In the genomic region with DNA sequence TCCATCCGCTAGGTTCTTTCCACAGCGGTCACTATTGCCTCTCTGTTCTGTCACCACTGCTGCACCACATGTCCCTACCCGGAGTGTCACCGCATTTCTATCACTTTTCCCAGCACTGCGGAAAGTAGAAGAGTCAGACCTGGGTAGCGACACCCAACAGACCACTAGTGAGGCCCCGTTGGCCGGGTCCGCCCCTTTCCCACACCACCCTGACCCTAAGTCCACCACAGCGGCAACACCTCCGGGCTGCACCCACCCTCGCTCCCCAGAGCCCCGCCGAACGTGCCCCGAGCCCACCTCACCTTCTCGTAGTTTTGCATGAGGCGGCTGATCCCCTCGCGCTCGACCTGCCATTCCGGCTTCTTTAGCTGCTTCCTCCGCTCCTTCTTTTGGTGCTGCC, we compare ENCODE assay signal across 8 mouse cellular contexts. TPM values are rescaled to one million over a fixed set of nuclear protein-coding genes. Genes with fewer than 3 reads are reported as not detected.
DNase-seq lines count a peak whose midpoint lies in the region; ATAC-seq and TF ChIP-seq lines count a peak whose summit lies in the region.

No protein-coding gene starts in this region.

- peaks cover 2% of the 10 kb centered on the region for H3K4me1 ChIP-seq in heart, adult 2 months (ENCODE audit: control insufficient read depth, insufficient read depth, low read length)
- peaks cover 13% of the 10 kb centered on the region for H3K4me1 ChIP-seq in embryonic facial prominence, embryonic 14.5 days (ENCODE audit: control insufficient read depth, insufficient read depth, low read length)
- H3K4me1 ChIP-seq in intestine, postnatal 0 days (replicated peaks; ENCODE audit: control insufficient read depth, insufficient read depth, low read length), result peaks cover 5% of the 10 kb centered on the region; the same call in 1 of the 2 replicates

- peaks cover 22% of the 10 kb centered on the region for H3K79me3 ChIP-seq in C2C12 (ENCODE audit: low read depth)

- WGBS in heart, adult 2 months, result 2% methylated on average over 23 of the region's 23 CpGs
- 1% methylated on average over 22 of the region's 23 CpGs for WGBS in embryonic facial prominence, embryonic 14.5 days
- under 1% methylated on average over 23 of the region's 23 CpGs for WGBS in intestine, postnatal 0 days

- no peaks in the 10 kb centered on the region; the same call in 1 of the 2 replicates for H3K79me2 ChIP-seq in heart, adult 2 months (replicated peaks; ENCODE audit: control insufficient read depth, insufficient read depth, low read length)
- peaks cover 53% of the 10 kb centered on the region for H3K79me2 ChIP-seq in C2C12 (ENCODE audit: control insufficient read depth, insufficient read depth)

- TF ChIP-seq EP300 in heart, adult 2 months (IDR thresholded peaks at IDR 0.05; ENCODE audit: insufficient read depth, low read depth, low read length), result no peak

- peak overlapping the region; percentile 64 for H3K9ac ChIP-seq in heart, adult 2 months (ENCODE audit: low read depth, low read length)
- H3K9ac ChIP-seq in embryonic facial prominence, embryonic 14.5 days (ENCODE audit: low read depth, low read length), result peak overlapping the region; percentile 79
- H3K9ac ChIP-seq in intestine, postnatal 0 days (ENCODE audit: low read depth, low read length), result peak overlapping the region; percentile 60

- no peaks in the 10 kb centered on the region for H3K27me3 ChIP-seq in heart, adult 2 months (ENCODE audit: control insufficient read depth, insufficient read depth, low read length)
- H3K27me3 ChIP-seq in C2C12 (ENCODE audit: control insufficient read depth, insufficient read depth, insufficient read length), result no peaks in the 10 kb centered on the region
- no peaks in the 10 kb centered on the region for H3K27me3 ChIP-seq in embryonic facial prominence, embryonic 14.5 days (replicated peaks; ENCODE audit: control insufficient read depth, insufficient read depth, low read length)
- H3K27me3 ChIP-seq in intestine, postnatal 0 days (replicated peaks; ENCODE audit: control insufficient read depth, insufficient read depth, low read length), result no peaks in the 10 kb centered on the region

- H3K4me2 ChIP-seq in embryonic facial prominence, embryonic 14.5 days (ENCODE audit: low read depth, low read length), result peak overlapping the region; percentile 92
- peak overlapping the region; percentile 97 for H3K4me2 ChIP-seq in intestine, postnatal 0 days (replicated peaks; ENCODE audit: low read depth)

- TF ChIP-seq CTCF in heart, adult 2 months (IDR thresholded peaks at IDR 0.05), result no peak
- TF ChIP-seq CTCF in C2C12 (IDR thresholded peaks at IDR 0.05; ENCODE audit: control insufficient read depth, insufficient read depth, insufficient read length), result no peak
- TF ChIP-seq CTCF in intestine, postnatal 0 days (IDR thresholded peaks at IDR 0.05; ENCODE audit: low read depth), result no peak

- ATAC-seq in embryonic facial prominence, embryonic 14.5 days (ENCODE audit: low read depth), result peak; percentile 19; the same call in 1 of the 2 replicates
- ATAC-seq in intestine, postnatal 0 days, result peak; percentile 34
- peak; percentile 58; the same call in 1 of the 2 replicates for ATAC-seq in monocyte, adult 5-6 weeks (replicated peaks; ENCODE audit: insufficient number of reproducible peaks, low FRiP score, low TSS enrichment, poor library complexity, severe bottlenecking)

- H3K36me3 ChIP-seq in heart, adult 2 months (ENCODE audit: control insufficient read depth, insufficient read depth, low read length), result no peaks in the 10 kb centered on the region
- peaks cover 3% of the 10 kb centered on the region for H3K36me3 ChIP-seq in C2C12 (ENCODE audit: control insufficient read depth, insufficient read depth)
- H3K36me3 ChIP-seq in embryonic facial prominence, embryonic 14.5 days (ENCODE audit: control insufficient read depth, insufficient read depth, low read length), result no peaks in the 10 kb centered on the region
- H3K36me3 ChIP-seq in intestine, postnatal 0 days (ENCODE audit: control insufficient read depth, insufficient read depth), result no peaks in the 10 kb centered on the region

- intact Hi-C loops in heart, adult 2 months (cut with DNase I), result loop anchor here (5.0 kb wide), 2 partner anchors 360 to 420 kb away; no protein-coding TSS in a partner anchor

- TF ChIP-seq POLR2A in heart, adult 2 months (IDR thresholded peaks at IDR 0.05; ENCODE audit: insufficient read depth, low read depth, low read length), result no peak

- peak overlapping the region; percentile 85 for H3ac ChIP-seq in C2C12 (ENCODE audit: control insufficient read depth, insufficient read length, low read depth)

- H3K4me3 ChIP-seq in heart, adult 2 months, result peak overlapping the region; percentile 90
- H3K4me3 ChIP-seq in C2C12 (ENCODE audit: insufficient read depth, poor library complexity, severe bottlenecking), result peak overlapping the region; percentile 92
- peak overlapping the region; percentile 70 for H3K4me3 ChIP-seq in embryonic facial prominence, embryonic 14.5 days (ENCODE audit: low read depth, low read length)
- H3K4me3 ChIP-seq in intestine, postnatal 0 days (ENCODE audit: low read depth, low read length), result peak overlapping the region; percentile 90

- H3K27ac ChIP-seq in heart, adult 2 months, result peak overlapping the region; percentile 58
- H3K27ac ChIP-seq in embryonic facial prominence, embryonic 14.5 days (replicated peaks; ENCODE audit: low read depth, low read length), result 0 out of 2 replicates have a peak overlapping the region, but pooled peaks have one; percentile 8
- no peak overlapping the region for H3K27ac ChIP-seq in intestine, postnatal 0 days (ENCODE audit: low read depth, low read length)

- no peaks in the 10 kb centered on the region for H3K9me3 ChIP-seq in embryonic facial prominence, embryonic 14.5 days (ENCODE audit: control insufficient read depth, low read length)
- no peaks in the 10 kb centered on the region for H3K9me3 ChIP-seq in intestine, postnatal 0 days (ENCODE audit: control insufficient read depth)

- no peak for DNase-seq in heart, adult 2 months
- no peak for DNase-seq in heart, adult 18-20 months
- DNase-seq in embryonic facial prominence, embryonic 14.5 days (ENCODE audit: low spot score), result no peak
- DNase-seq in c-Kit-positive CD71-positive TER-119-positive erythroid progenitor cells, embryonic 14.5 days (ENCODE audit: low spot score), result no peak
- DNase-seq in embryo, embryonic 9.5 days (ENCODE audit: extremely low spot score), result no peak

TF ChIP-seq in C2C12, 6 proteins besides CTCF, POLR2A, EP300 and RAD21:
- TF ChIP-seq USF1 (IDR thresholded peaks at IDR 0.05; ENCODE audit: low read depth), result no peak
TF ChIP-seq in C2C12: peak in this region for 0.

RNA-seq across cellular contexts. Expression of a gene that starts 0.3 kb away (rescaled TPM):
- 10 to 100 TPM in 1 of 2 experiments, 1 to 10 TPM in 1; 9.9 to 11.4 TPM for total RNA-seq in heart, adult 2 months (2021)
- 1.2 and 3.8 TPM in 2 replicates for polyA plus RNA-seq in heart, adult 2 months (2012; rRNA removed)
- total RNA-seq in heart, adult 18-20 months (2021), result 10 to 100 TPM; 10.6 to 12.9 TPM
- 6.5 TPM for polyA plus RNA-seq in C2C12 (2012; fragmentation: generic; extraction: Trizol)
- polyA plus RNA-seq in embryonic facial prominence, embryonic 14.5 days (2014; fragmentation: Nextera tagmentation; extraction: Ambion mirVana), result 24.6 and 25.8 TPM in 2 replicates
- 12.5 and 12.7 TPM in 2 replicates for polyA plus RNA-seq in intestine, postnatal 0 days (2015; fragmentation: Nextera tagmentation; extraction: Ambion mirVana)
- 53.4 to 78.5 TPM (median 55.8 TPM) in 3 replicates for total RNA-seq in monocyte, adult 5-6 weeks (2017)

RNA-seq across cellular contexts. Expression of a gene that starts 54.0 kb away (rescaled TPM):
- total RNA-seq in heart, adult 2 months (2021), result under 1 TPM; 0.18 to 0.37 TPM
- 0.06 and 0.14 TPM in 2 replicates for polyA plus RNA-seq in heart, adult 2 months (2012; rRNA removed)
- under 1 TPM; 0.10 to 0.41 TPM for total RNA-seq in heart, adult 18-20 months (2021)
- not detected for polyA plus RNA-seq in C2C12 (2012; fragmentation: generic; extraction: Trizol)
- polyA plus RNA-seq in embryonic facial prominence, embryonic 14.5 days (2014; fragmentation: Nextera tagmentation; extraction: Ambion mirVana), result 1.4 and 1.7 TPM in 2 replicates
- 2.4 and 3.1 TPM in 2 replicates for polyA plus RNA-seq in intestine, postnatal 0 days (2015; fragmentation: Nextera tagmentation; extraction: Ambion mirVana)
- total RNA-seq in monocyte, adult 5-6 weeks (2017), result not detected in 3 replicates
